Mouse (Mus musculus) limb, embryonic 11.5 days (tissue): Measurements from ENCODE around the gene Pfkm. TPM values are rescaled to one million over a fixed set of nuclear protein-coding genes. Genes with fewer than 3 reads are reported as not detected.

Experiments
- ATAC-seq: fragments of 200-750 bp; cut with Nextera tagmentation; 2 replicates; pipeline ENCODE4 v1.8.0; 2017; ENCODE audit warnings: low read depth; ENCODE audit not compliant: insufficient number of reproducible peaks, low FRiP score, low TSS enrichment
- DNase-seq: peaks from one replicate; pipeline ENCODE4 v3.0.0-alpha.2; 2015; ENCODE audit warnings: low spot score
- H3K27ac ChIP-seq: fragments of 300-500 bp; sonication (generic); replicated peaks from 2 replicates; pipeline ENCODE4 v1.5.1; 2014; ENCODE audit warnings: low read depth, mild to moderate bottlenecking, low read length
- H3K27me3 ChIP-seq: fragments of 300-500 bp; sonication (generic); 2 replicates; pipeline ENCODE4 v1.6.1; 2014; ENCODE audit warnings: mild to moderate bottlenecking, low read length, mixed read lengths; ENCODE audit not compliant: control insufficient read depth, insufficient read depth
- H3K36me3 ChIP-seq: fragments of 300-500 bp; sonication (generic); 2 replicates; pipeline ENCODE4 v1.6.1; 2014; ENCODE audit warnings: mild to moderate bottlenecking, low read length, moderate library complexity, mixed read lengths; ENCODE audit not compliant: control insufficient read depth, insufficient read depth
- H3K4me1 ChIP-seq: fragments of 300-500 bp; sonication (generic); 2 replicates; pipeline ENCODE4 v1.6.1; 2014; ENCODE audit warnings: low read length, mixed read lengths; ENCODE audit not compliant: control insufficient read depth, insufficient read depth
- H3K4me2 ChIP-seq: fragments of 300-500 bp; sonication (generic); 2 replicates; pipeline ENCODE4 v1.6.1; 2014; ENCODE audit warnings: low read depth, mild to moderate bottlenecking, moderate library complexity; ENCODE audit not compliant: severe bottlenecking
- H3K4me3 ChIP-seq: fragments of 300-500 bp; sonication (generic); 2 replicates; pipeline ENCODE4 v1.5.1; 2014; ENCODE audit warnings: low read depth, low read length
- H3K9ac ChIP-seq: fragments of 300-500 bp; sonication (generic); 2 replicates; pipeline ENCODE4 v1.6.1; 2014; ENCODE audit warnings: mild to moderate bottlenecking, low read length
- H3K9me3 ChIP-seq: fragments of 300-500 bp; sonication (generic); 2 replicates; pipeline ENCODE4 v1.6.1; 2016; ENCODE audit warnings: low read length; ENCODE audit not compliant: control insufficient read depth
- WGBS: fragments of 180-500 bp; shearing (Covaris S2); extraction: QIAGEN DNeasy Blood & Tissue Kit; methylation state at CpG from one replicate; pipeline ENCODE4 v1.1.7; 2014; 5-methylcytosine and 5-hydroxymethylcytosine counted together
- polyA plus RNA-seq: library from polyadenylated mRNA; unstranded; fragments of >200 nt; fragmentation: Nextera tagmentation; extraction: Ambion mirVana; gene quantifications from 2 replicates; pipeline ENCODE4 v1.2.1, GENCODE M21; 2014

Gene Pfkm
- polyA plus RNA-seq, 1 experiment from 2014 or later = 39.7 TPM

DNA sequence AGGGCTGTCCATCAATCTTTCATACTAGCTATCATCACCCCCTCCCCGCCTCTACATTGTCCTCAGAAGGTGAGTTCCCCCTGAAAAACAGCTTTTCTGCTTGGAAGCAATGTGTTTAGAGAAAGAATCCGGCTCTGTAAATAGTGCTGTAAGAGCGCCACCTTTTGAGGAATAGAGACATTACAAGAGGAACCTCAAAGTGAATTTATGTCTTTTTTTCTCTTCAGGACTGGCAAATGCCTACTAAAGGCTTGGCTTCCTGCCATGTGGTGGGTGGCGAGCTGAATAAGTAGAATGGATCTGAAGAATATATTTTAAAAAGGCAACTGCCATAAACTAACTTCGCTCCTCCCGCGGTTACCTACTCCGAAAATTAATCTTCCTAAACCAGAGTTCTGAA, 81.4 kb downstream of the Pfkm start:
- Histone ChIP-seq H3K27ac (no peak overlapping the region), H3K4me3 (no peak overlapping the region), H3K9ac (no peak overlapping the region), H3K27me3 (peaks cover 29% of the 10 kb centered on the region), H3K4me1 (no peaks in the 10 kb centered on the region), H3K9me3 (no peaks in the 10 kb centered on the region), H3K4me2 (no peak overlapping the region), H3K36me3 (no peaks in the 10 kb centered on the region)
- DNase-seq = no peak
- no peak for ATAC-seq
- WGBS = 39% methylated on average over 8 of the region's 8 CpGs

DNA sequence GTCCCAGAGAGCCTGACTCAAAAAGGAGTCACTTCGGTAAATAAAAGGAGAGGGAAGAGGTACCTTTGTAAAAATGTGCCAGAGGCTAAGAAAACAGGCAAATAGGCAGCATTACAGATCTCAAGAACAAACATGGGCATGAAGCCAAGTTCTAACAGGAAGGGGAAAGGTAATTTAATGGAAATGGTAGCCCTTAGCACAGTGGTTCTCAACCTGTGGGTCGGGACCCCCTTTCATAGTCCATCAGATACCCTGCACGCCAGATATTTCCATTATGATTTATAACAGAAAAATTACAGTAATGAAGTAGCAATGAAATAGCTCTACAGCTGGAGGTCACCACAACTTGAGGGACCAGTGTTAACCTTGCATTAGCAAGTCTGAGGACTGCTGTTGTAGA, 84.9 kb downstream of the Pfkm start:
- H3K27me3 ChIP-seq = peaks cover 6% of the 10 kb centered on the region; the same call in 1 of the 2 replicates
- no peaks in the 10 kb centered on the region for H3K36me3 ChIP-seq
- no peaks in the 10 kb centered on the region for H3K4me1 ChIP-seq
- H3K9me3 ChIP-seq = no peaks in the 10 kb centered on the region
- 83% methylated on average over 3 of the region's 3 CpGs for WGBS
- H3K4me2 ChIP-seq = no peak overlapping the region
- no peak overlapping the region for H3K27ac ChIP-seq
- no peak overlapping the region for H3K9ac ChIP-seq
- ATAC-seq (no peak), DNase-seq (no peak)
- no peak overlapping the region for H3K4me3 ChIP-seq

DNA sequence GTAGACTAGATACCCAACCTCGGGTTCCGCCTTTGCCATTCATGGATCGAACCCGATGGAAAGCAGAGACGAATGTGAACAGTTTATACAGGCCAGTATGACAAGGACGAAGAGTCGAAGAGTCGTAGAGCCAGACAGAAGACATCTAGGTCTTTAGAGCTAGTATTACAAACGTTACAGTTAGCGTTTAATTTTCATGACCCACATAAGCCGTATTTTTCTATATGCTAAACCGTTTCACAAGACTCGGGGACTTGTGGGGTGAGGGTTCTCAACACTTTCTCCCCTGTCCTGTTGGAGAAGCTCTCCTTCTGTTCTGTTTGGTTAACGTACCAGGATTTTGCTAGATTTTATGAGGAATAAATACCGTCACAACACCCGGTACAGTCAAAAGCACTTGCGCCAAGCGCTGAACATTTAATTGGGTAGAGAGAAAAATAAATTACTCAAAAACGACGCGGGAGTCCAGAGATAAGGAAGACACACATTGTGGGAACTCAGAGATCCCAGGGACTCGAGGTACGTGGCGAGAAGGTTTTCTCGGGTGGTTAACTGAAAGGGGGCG, 88.3 kb downstream of the Pfkm start:
- ATAC-seq (no peak), DNase-seq (no peak)
- Histone ChIP-seq H3K4me1 (no peaks in the 10 kb centered on the region), H3K9ac (no peak overlapping the region), H3K27ac (no peak overlapping the region), H3K9me3 (no peaks in the 10 kb centered on the region), H3K4me2 (peak overlapping the region; percentile 62), H3K27me3 (0 out of 2 replicates have a peak, but pooled peaks cover 2% of the 10 kb centered on the region), H3K4me3 (peak overlapping the region; percentile 35), H3K36me3 (no peaks in the 10 kb centered on the region)
- WGBS = 7% methylated on average over 26 of the region's 26 CpGs

DNA sequence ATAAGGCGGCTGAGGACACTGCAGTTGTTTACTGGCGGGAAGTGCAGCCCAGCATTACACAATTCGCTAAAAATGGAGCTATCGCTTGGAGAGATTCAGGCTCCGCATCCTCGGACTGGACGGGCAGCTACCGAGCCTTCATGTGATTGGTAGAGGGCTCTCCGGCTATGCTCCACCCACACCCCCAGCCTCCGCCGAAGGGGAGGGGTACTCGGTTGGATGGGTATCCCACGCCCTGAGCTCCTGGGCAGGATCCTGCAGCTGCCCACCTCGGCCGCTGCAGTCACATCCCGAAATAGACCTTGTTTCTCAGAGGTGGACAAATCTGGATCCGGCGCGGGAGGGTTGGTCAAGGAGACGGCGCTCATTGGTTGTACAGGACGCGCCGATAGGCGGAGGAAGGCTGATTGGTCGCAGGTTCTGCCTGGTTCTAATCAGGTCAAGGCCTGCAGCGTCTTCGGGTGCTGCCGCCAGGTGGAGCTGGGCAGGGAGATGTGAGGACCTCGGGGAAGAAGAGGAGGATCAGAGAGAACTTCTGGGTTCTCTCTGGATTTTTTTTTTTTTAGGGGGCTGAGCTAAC, 88.8 kb downstream of the Pfkm start:
- Histone ChIP-seq H3K9ac (no peak overlapping the region; the same call in 1 of the 2 replicates), H3K27me3 (0 out of 2 replicates have a peak, but pooled peaks cover 2% of the 10 kb centered on the region), H3K36me3 (no peaks in the 10 kb centered on the region), H3K27ac (no peak overlapping the region), H3K4me1 (no peaks in the 10 kb centered on the region), H3K4me3 (peak overlapping the region; percentile 35), H3K9me3 (no peaks in the 10 kb centered on the region), H3K4me2 (peak overlapping the region; percentile 62)
- under 1% methylated on average over 30 of the region's 30 CpGs for WGBS
- DNase-seq (peak; percentile 94), ATAC-seq (peak; percentile 96)

Other genes with a start within 250 kb of the Pfkm start
- 25.4 and 26.8 TPM in 2 replicates for gene Hdac7, start 248.1 kb upstream of the Pfkm start, polyA plus RNA-seq
- gene Vdr, start 182.0 kb upstream of the Pfkm start, polyA plus RNA-seq = 0.18 and 0.25 TPM in 2 replicates
- 34.7 and 36.8 TPM in 2 replicates for gene Tmem106c, start 128.4 kb upstream of the Pfkm start, polyA plus RNA-seq
- 237 and 243 TPM in 2 replicates for gene Col2a1, start 87.9 kb upstream of the Pfkm start, polyA plus RNA-seq
- gene Senp1, start 1.2 kb downstream of the Pfkm start, polyA plus RNA-seq = 50.9 and 57.5 TPM in 2 replicates
- gene Asb8, start 73.0 kb downstream of the Pfkm start, polyA plus RNA-seq = 47.1 and 47.2 TPM in 2 replicates
- 0.40 and 0.70 TPM in 2 replicates for gene Ccdc184, start 74.6 kb downstream of the Pfkm start, polyA plus RNA-seq
- gene Olfr288, start 103.0 kb downstream of the Pfkm start, polyA plus RNA-seq = not detected in 2 replicates
- gene Gm44579, start 128.4 kb downstream of the Pfkm start, polyA plus RNA-seq = not detected in 2 replicates
- gene Olfr287, start 128.5 kb downstream of the Pfkm start, polyA plus RNA-seq = not detected in 2 replicates
- gene Olfr286, start 141.9 kb downstream of the Pfkm start, polyA plus RNA-seq = not detected in 2 replicates
- not detected in 2 replicates for gene H1fnt, start 164.7 kb downstream of the Pfkm start, polyA plus RNA-seq
- gene Zfp641, start 203.6 kb downstream of the Pfkm start, polyA plus RNA-seq = 0.04 and 0.16 TPM in 2 replicates
- not detected in 2 replicates for gene Olfr285, start 224.8 kb downstream of the Pfkm start, polyA plus RNA-seq
- gene Olfr284, start 248.4 kb downstream of the Pfkm start, polyA plus RNA-seq = not detected in 2 replicates